Mouse (Mus musculus) liver, postnatal 0 days (tissue): Measurements from ENCODE around the gene Bcl11b.

ENCODE experiments used
- CTCF ChIP-seq: sonication (generic); IDR thresholded peaks from 2 replicates; pipeline ENCODE4 v1.5.1; 2016; ENCODE audit warnings: antibody characterized with exemption, low read depth
- EP300 ChIP-seq: IDR thresholded peaks from 2 replicates; pipeline ENCODE4 v1.6.1; 2016; ENCODE audit warnings: antibody characterized with exemption, low read depth, mild to moderate bottlenecking

GRCm38 (mm10) chr12:107920716-107921115 lies 82.7 kb downstream of the Bcl11b start:
- TF ChIP-seq CTCF (no peak), EP300 (no peak)
